Mouse (Mus musculus) spleen, postnatal 36 days (tissue): Measurements from ENCODE around the gene Cct4.

ENCODE experiments used
- DNase-seq, 2 experiments: peaks; one replicate each; pipeline ENCODE4 v3.0.0; 2022; ENCODE audit warnings: low spot score in 2 of 2, mixed read lengths in 1 of 2

Cct4 gene

GRCm38 (mm10) chr11:22982846-22983245, 7.5 kb upstream of the Cct4 start:
- no peak for DNase-seq

GRCm38 (mm10) chr11:22985510-22985909, 4.8 kb upstream of the Cct4 start:
- DNase-seq, result no peak

GRCm38 (mm10) chr11:22987357-22987756, 3.0 kb upstream of the Cct4 start:
- DNase-seq, result peak; percentile 44 to 63

- DNase-seq, result no peak
Observed at GRCm38 (mm10) chr11:22989786-22990185, 533 bp upstream of the Cct4 start.

GRCm38 (mm10) chr11:22991218-22991835, 1.0 kb downstream of the Cct4 start:
- DNase-seq, result no peak

GRCm38 (mm10) chr11:22994271-22994670, 4.0 kb downstream of the Cct4 start:
- no peak for DNase-seq

GRCm38 (mm10) chr11:22995461-22995860, 5.1 kb downstream of the Cct4 start:
- DNase-seq, result no peak

GRCm38 (mm10) chr11:22998308-22998707, 8.0 kb downstream of the Cct4 start:
- DNase-seq, result no peak

GRCm38 (mm10) chr11:23005276-23005675, 15.0 kb downstream of the Cct4 start:
- DNase-seq, result no peak

GRCm38 (mm10) chr11:23007166-23007480, 16.8 kb downstream of the Cct4 start:
- no peak for DNase-seq

- DNase-seq, result peak; percentile 89 to 93
Observed at GRCm38 (mm10) chr11:23007481-23008180, 17.3 kb downstream of the Cct4 start, which contains the start of gene Fam161a. Gene Fam161a, plus strand, starts transcription at chr11:23007531.

- peak; percentile 80 to 83 for DNase-seq
Observed at GRCm38 (mm10) chr11:23008181-23008823, 18.0 kb downstream of the Cct4 start.

GRCm38 (mm10) chr11:23008824-23009200, 18.5 kb downstream of the Cct4 start:
- DNase-seq, result no peak

GRCm38 (mm10) chr11:23013096-23013495, 22.8 kb downstream of the Cct4 start:
- DNase-seq, result no peak

- no peak for DNase-seq
Observed at GRCm38 (mm10) chr11:23013580-23014294, 23.4 kb downstream of the Cct4 start.

- DNase-seq, result no peak
Observed at GRCm38 (mm10) chr11:23014996-23015395, 24.7 kb downstream of the Cct4 start.

- no peak for DNase-seq
Observed at GRCm38 (mm10) chr11:23017943-23018342, 27.6 kb downstream of the Cct4 start.

- DNase-seq, result no peak
Observed at GRCm38 (mm10) chr11:23020116-23020770, 29.9 kb downstream of the Cct4 start.

- no peak for DNase-seq
Observed at GRCm38 (mm10) chr11:23020841-23021240, 30.5 kb downstream of the Cct4 start.

- no peak for DNase-seq
Observed at GRCm38 (mm10) chr11:23023155-23023554, 32.8 kb downstream of the Cct4 start.

GRCm38 (mm10) chr11:23024169-23024568, 33.9 kb downstream of the Cct4 start:
- no peak for DNase-seq

- no peak for DNase-seq
Observed at GRCm38 (mm10) chr11:23028957-23029356, 38.6 kb downstream of the Cct4 start.
